Mouse (Mus musculus) monocyte, adult 5-6 weeks (primary cell): ENCODE measurements around the gene Olfr985. TPM values are rescaled to one million over a fixed set of nuclear protein-coding genes. Genes with fewer than 3 reads are reported as not detected.

Source experiments
- ATAC-seq: fragments of 153-309, 156-312 bp; replicated peaks from 2 replicates; pipeline ENCODE4 v1.8.0; 2017; ENCODE audit warnings: mild to moderate bottlenecking; ENCODE audit not compliant: low TSS enrichment, insufficient number of reproducible peaks, severe bottlenecking, poor library complexity, low FRiP score
- total RNA-seq: library from RNA; stranded (forward); fragments of 200-1000, 200-491, 200-594 nt; gene quantifications from 3 replicates; pipeline ENCODE4 v1.2.3, GENCODE M21; 2017

The Olfr985 gene
- not detected in 3 replicates for total RNA-seq

DNA sequence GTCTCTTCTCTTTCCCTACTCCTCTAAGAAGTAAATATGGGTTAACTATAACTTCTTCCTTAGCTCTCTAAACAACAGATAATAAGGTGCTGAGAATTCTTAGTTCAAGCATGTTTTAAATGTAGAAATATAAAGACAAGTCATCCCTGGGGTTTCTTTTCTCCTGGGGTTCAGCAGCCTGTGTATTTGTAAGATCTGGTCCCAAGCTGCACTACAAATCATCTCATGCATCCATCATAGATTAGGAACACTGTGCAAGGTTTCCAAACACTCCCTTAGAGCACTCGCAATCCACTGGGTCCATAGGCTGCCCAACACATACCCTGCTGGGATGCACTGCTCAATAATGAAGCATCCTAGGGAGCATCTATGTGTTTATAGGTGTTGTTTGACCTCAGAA is at the start of gene Olfr985:
Olfr985 (minus strand) TSS at position 101 of the 400 bp plus-strand sequence.
- ATAC-seq: no peak

DNA sequence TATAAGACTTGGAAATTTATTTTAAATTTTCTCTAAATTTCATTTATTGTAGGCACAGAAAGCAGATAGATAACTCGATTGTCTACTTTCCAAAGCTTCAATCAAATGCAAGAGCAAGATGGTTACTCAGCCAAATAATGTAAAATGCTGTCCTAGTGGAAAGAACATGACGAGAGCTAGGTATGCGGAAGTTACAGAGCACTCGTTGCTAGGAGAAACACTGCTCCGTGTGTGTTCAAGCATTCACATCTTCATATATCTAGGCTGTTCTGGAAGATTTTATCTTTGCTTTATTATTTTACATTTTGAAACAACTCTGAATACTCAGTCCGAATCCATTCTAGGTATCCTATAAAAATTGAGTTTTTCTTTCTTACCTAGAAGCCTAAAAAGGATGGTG is 47.0 kb upstream of the Olfr985 start:
- ATAC-seq: no peak

DNA sequence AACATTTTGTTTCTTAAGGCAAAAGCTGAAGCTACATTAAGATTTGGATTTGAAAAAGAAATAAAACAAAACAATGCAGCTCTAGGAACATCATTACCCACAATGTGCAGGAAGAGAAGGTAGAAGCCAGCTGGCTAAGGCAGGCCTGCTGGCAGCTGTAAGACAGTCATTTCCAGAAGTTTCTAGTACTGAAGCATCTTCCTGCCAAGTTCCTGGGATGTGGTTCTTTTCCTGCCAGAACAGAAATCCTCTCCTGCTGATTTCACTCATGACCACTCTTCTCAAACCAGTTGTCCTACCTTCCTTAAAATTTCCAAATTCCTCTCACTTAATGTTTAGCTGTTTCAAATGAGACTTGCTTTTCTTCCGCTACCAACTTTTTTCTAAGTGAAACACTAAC is 36.5 kb upstream of the Olfr985 start:
- no peak for ATAC-seq

DNA sequence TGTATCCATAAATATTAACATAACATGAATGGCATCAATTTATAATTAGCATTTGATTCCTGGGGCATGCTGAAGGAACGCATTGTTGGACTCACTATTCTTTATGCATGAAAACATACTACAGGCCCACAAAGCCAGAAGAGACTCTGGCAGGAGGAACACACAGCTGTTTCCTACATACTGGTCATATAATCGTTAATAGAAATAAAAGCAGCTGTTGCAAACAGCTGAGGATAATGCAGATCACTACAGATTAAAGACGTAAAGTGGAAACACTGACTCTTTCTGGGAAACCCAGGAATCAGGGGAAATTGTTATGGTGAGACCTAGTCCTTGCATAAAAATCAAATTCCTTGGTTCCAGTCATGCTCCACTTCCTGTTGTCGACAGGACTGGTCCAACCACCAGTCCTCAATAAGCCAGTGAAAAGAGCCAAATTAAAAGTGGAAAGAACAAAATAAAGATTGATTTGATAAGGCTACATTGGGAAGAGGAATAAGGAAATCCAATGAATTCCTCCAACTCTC is 25.2 kb upstream of the Olfr985 start:
- no peak for ATAC-seq

DNA sequence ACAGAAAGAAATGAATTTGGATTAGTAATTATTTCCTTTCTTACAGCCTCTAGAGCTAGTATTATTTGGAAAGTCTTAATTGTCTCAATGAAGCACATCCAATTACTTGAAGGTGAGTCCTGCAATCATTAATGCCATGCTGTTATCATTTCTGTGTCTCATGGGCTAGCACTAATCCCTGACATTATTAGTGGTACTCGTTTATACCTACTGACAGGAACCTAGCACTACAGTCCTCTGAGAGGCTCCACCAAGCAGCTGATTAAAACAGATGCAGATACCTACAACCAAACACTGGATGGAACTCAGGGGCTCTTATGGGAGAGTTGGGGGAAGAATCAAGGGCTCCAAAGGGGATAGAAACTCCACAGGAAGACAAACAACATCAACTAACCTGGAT is 11.6 kb upstream of the Olfr985 start:
- no peak for ATAC-seq

DNA sequence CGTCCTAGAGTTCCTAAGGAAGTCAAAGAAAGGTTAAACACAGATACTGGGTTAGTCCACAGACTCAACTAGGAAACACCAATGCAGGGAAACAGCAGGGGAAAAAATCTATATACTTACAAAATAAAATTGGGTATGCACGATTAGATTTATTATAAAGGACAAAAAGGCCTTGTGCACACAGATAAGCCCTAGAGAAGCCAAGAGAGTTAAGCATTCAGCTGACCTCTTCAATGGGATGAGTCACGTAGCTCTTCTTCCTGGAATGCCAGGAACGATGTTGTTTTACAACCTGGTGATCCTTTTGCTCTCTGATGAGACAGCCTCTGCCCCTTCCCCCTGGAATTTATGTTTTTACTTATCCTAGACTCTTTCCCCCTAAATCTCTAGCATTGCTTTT is 9.5 kb upstream of the Olfr985 start:
- ATAC-seq: no peak

DNA sequence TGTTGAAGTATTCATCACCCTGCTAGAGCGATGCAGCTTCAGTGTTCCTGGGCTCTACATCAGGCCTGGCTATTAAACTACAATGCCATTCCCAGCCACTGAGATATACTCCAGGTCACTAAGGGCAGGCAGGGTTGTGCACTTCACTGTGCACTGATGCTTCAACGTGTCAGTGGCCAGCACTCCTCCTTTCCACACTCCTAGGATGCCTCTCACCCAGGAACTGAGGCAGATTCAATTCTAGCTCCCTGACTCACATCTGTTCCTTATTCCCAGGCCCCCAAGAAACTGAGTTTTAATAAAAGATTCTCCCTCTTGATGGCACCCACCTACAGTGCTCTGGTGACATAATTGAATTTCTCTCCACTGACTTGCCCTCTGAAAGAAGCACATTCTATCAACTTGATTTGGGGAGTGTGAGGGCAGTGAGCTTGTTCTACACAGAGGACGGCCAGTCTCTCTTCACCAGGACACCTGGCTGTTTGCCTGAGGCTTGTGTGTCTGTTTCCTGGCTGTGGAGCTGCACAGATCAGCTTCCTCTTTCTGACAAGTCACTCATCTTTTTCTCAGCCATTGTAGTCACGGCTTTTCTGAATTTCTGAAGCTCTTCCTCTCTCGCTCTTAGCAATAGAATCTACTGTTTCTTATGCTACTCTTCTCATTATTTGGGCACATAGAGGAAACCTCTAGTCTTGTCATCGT is 7.2 kb upstream of the Olfr985 start:
- ATAC-seq: no peak

DNA sequence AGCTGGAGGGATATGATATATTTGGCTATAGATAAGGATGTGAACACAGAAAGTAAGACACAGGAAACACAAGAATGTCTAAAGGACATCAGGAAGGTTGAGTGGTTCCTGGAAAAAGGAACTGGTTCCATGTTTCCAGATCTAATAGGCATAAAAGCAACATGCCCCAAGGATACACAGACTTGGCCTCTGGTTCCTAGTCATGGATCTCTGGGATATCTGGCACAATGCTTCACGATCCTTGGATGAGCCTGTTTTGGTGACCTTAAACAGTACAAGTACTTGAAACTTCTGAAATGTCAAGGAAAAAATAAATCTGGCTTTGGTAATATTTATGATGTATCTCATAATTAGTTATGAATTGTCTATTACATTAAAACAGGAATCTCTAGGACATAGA is 572 bp upstream of the Olfr985 start:
- ATAC-seq: no peak

DNA sequence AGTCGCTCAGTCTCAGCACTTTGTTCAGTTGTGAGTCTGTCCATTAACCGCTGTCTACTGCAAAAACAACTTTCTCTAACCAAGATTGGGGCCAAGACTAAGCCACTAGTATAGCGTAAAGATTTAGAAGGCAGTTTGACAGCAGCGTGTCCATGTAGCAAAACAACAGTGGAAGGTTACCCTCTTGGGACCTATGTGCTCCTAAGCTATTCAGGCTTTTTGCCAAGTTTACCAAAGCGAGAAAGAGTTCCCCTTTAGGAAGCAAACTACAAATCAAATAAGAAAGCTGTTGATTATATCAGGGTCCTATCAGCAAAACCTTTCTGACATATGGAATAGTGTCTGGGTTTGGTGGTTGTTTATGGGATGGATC is 12.7 kb downstream of the Olfr985 start:
- ATAC-seq: no peak

DNA sequence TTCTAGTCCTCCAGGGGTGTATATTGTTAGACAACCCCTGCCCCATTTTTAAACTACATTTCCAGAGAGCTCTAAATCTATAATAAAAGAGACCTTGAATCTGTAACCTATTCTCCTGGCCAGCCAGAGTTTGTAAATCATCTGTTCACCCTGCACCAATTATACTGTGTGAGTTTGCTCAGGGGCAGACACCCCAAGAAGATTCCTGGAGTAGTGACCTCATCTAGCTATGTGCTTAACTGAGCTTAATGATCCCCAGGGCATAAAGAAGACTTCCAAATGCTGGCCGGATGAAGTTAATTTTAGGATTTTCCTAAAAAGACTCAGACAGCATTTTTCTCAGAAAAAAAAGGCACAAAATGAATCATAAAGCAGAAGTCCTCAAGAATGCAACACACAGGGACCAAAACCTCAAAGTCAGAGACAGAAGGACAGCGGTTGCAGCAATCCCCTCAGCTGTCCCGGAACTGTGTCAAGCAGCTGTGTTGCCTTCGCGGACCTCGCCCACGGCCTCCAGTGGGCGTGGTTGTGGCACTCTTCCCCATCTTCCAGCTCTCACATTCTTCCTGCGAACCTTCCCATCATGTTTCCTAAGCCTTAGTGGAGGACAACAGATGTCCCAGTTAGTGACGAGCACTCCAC is 13.2 kb downstream of the Olfr985 start:
- no peak for ATAC-seq

DNA sequence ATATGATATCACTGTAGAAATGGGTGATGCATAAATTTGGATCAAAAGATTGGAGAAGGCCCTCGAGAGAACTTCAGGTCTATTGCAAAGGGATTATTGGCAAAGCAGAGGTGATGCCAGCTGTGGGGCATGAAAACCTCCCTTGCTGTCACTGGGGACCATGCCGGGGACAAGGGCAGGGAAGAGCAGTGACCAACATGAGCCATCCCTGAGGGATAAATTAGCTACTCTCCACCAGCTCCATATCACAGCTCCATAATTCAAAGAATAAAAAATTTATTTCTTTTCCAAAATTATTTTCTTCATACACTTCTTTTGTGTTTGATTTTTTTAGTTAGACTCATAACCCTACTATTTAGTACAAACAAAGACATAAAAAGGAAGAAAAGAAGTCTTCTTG is 15.9 kb downstream of the Olfr985 start, which contains the start of gene Olfr984:
Olfr984 (minus strand) TSS at position 101 of the 400 bp plus-strand sequence.
- no peak for ATAC-seq

DNA sequence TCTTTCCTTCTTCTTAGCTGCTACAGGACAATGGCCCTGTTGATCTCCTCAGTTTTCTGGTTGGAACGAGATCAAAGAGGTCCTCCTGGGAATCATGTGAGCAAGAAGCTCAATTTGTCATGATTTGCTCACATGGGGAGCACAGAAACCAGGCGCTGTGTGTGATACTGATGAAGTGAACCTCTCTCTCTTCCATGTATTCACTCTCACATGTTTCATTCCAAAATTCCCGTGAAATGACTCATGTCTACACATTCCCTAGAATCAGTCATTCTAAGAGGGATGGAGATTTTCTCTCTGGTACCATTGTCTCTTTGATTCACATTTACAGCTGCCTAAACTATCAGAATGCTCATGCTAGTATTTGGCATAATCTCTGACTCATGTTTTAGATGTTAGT is 35.2 kb downstream of the Olfr985 start:
- no peak for ATAC-seq

DNA sequence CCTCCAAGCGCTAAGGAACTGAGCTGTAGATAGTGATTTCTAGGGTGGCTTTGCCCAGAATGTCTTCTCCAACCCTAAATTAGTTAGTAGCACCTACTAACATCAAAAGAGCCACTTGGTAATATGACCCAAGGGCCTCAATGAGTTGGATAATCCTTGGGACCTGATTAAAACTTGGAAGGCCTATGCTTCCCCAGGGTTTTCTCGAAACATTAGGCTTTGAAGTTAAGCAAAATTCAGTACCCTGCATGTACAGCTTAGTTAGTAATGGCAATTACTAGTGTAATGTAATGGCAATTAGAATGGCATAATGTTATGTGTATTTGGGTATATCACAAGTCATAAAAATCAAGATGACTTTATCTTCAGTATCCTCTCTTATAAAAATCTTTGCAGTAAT is 36.5 kb downstream of the Olfr985 start, which contains the start of gene Olfr983:
Olfr983 (minus strand) TSS at position 101 of the 400 bp plus-strand sequence.
- no peak for ATAC-seq

Other genes starting within 250 kb of the Olfr985 start
- not detected in 3 replicates for gene Olfr229, start 222.8 kb downstream of the Olfr985 start, total RNA-seq
- gene Olfr974, start 192.7 kb downstream of the Olfr985 start, total RNA-seq: not detected in 3 replicates
- not detected in 3 replicates for gene Olfr975, start 178.1 kb downstream of the Olfr985 start, total RNA-seq
- not detected in 3 replicates for gene Olfr976, start 169.1 kb downstream of the Olfr985 start, total RNA-seq
- gene Olfr978, start 138.1 kb downstream of the Olfr985 start, total RNA-seq: not detected in 3 replicates
- not detected in 3 replicates for gene Olfr979, start 126.7 kb downstream of the Olfr985 start, total RNA-seq
- gene Olfr980, start 120.6 kb downstream of the Olfr985 start, total RNA-seq: not detected in 3 replicates
- gene Olfr981, start 108.7 kb downstream of the Olfr985 start, total RNA-seq: not detected in 3 replicates
- gene Olfr982, start 56.4 kb downstream of the Olfr985 start, total RNA-seq: not detected in 3 replicates
- not detected in 3 replicates for gene Olfr983, start 36.6 kb downstream of the Olfr985 start, total RNA-seq
- gene Olfr984, start 16.0 kb downstream of the Olfr985 start, total RNA-seq: not detected in 3 replicates
- not detected in 3 replicates for gene Tmem225, start 17.9 kb upstream of the Olfr985 start, total RNA-seq
- not detected in 3 replicates for gene Olfr986, start 50.7 kb upstream of the Olfr985 start, total RNA-seq
- 1.5 to 3.0 TPM (median 2.8 TPM) in 3 replicates for gene Zfp202, start 62.1 kb upstream of the Olfr985 start, total RNA-seq
- not detected in 3 replicates for gene Scn3b, start 139.0 kb upstream of the Olfr985 start, total RNA-seq